Mouse (Mus musculus) liver, embryonic 16.5 days (tissue): Measurements from ENCODE around the gene Nudt21. TPM values are rescaled to one million over a fixed set of nuclear protein-coding genes. Genes with fewer than 3 reads are reported as not detected.

Experiments used
- ATAC-seq: fragments of 200-750 bp; cut with Nextera tagmentation; 2 replicates; pipeline ENCODE4 v1.8.0; 2017; ENCODE audit warnings: low read depth, mild to moderate bottlenecking, moderate number of reproducible peaks, moderate library complexity
- H3K27ac ChIP-seq: fragments of 300-500 bp; sonication (generic); 2 replicates; pipeline ENCODE4 v1.5.1; 2014; ENCODE audit warnings: mild to moderate bottlenecking, low read length
- H3K27me3 ChIP-seq: fragments of 300-500 bp; sonication (generic); 2 replicates; pipeline ENCODE4 v1.6.1; 2014; ENCODE audit warnings: low read depth, low read length, mixed read lengths; ENCODE audit not compliant: control insufficient read depth, insufficient read depth
- H3K36me3 ChIP-seq: fragments of 300-500 bp; sonication (generic); 2 replicates; pipeline ENCODE4 v1.6.1; 2014; ENCODE audit warnings: mild to moderate bottlenecking; ENCODE audit not compliant: control insufficient read depth, insufficient read depth
- H3K4me1 ChIP-seq: fragments of 300-500 bp; sonication (generic); 2 replicates; pipeline ENCODE4 v1.6.1; 2014; ENCODE audit warnings: low read depth, low read length, mixed read lengths; ENCODE audit not compliant: control insufficient read depth
- H3K4me2 ChIP-seq: fragments of 300-500 bp; sonication (generic); 2 replicates; pipeline ENCODE4 v1.6.1; 2014; ENCODE audit warnings: low read depth, low read length, mixed read lengths
- H3K4me3 ChIP-seq: fragments of 300-500 bp; sonication (generic); 2 replicates; pipeline ENCODE4 v1.5.1; 2014; ENCODE audit warnings: low read depth, mild to moderate bottlenecking, low read length
- H3K9ac ChIP-seq: fragments of 300-500 bp; sonication (generic); 2 replicates; pipeline ENCODE4 v1.6.1; 2014; ENCODE audit warnings: low read depth, low read length
- H3K9me3 ChIP-seq: fragments of 300-500 bp; sonication (generic); replicated peaks from 2 replicates; pipeline ENCODE4 v1.6.1; 2016; ENCODE audit warnings: low read length; ENCODE audit not compliant: control insufficient read depth
- WGBS: fragments of 180-500 bp; shearing (Covaris S2); extraction: QIAGEN DNeasy Blood & Tissue Kit; methylation state at CpG from one replicate; pipeline ENCODE4 v1.1.7; 2014; ENCODE audit not compliant: insufficient replicate concordance; 5-methylcytosine and 5-hydroxymethylcytosine counted together
- polyA plus RNA-seq: library from polyadenylated mRNA; unstranded; fragments of >200 nt; fragmentation: Nextera tagmentation; extraction: Ambion mirVana; gene quantifications from 2 replicates; pipeline ENCODE4 v1.2.1, GENCODE M21; 2015

Gene Nudt21
- polyA plus RNA-seq: 73.7 and 81.3 TPM in 2 replicates

DNA sequence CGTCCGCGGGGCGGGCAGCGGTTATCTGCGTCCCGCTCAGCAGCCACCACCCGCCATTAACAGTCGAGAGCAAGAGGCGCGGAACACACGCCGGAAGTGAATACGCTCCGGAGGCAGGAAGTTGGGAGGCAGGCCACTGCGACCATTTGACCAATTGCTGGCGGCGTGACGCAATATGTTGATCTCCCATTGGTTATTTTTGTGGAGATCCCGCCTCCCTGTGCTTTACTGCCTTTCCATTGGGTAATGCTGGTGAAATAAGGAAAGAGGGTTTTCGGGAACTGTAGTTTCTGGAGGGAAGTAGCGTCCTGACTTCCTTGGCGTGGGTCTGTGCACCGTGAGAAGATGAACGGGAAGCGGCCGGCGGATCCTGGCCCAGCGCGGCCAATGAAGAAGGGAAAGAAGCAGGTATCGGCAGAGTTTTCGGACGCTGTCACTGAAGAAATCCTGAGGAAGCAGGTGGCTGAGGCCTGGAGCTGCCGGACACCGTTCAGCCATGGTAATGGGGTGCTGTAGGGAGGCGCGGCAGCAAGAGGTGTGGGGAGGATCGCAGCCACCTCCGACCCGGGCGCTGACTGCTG is at the start of gene Nudt21, which contains the start of gene Ogfod1:
Gene Nudt21 (minus strand): TSS at position 88 of the 581 bp plus-strand sequence.
Gene Ogfod1 (plus strand): TSS at position 255 of the 581 bp plus-strand sequence.
- peak; percentile 95 for ATAC-seq
- Histone ChIP-seq H3K4me1 (peaks cover 32% of the 10 kb centered on the region), H3K27me3 (no peaks in the 10 kb centered on the region), H3K36me3 (no peaks in the 10 kb centered on the region), H3K27ac (peak within 1 kb of the TSS; percentile 81), H3K4me3 (peak within 1 kb of the TSS; percentile 79), H3K4me2 (peak within 1 kb of the TSS; percentile 82), H3K9ac (peak within 1 kb of the TSS; percentile 74), H3K9me3 (no peaks in the 10 kb centered on the region)
- WGBS: under 1% methylated on average over 41 of the region's 41 CpGs

- H3K4me1 ChIP-seq: no peaks in the 10 kb centered on the region
- 64% methylated on average over 12 of the region's 12 CpGs for WGBS
- no peak overlapping the region for H3K4me3 ChIP-seq
- no peak overlapping the region for H3K27ac ChIP-seq
- no peaks in the 10 kb centered on the region for H3K9me3 ChIP-seq
- H3K4me2 ChIP-seq: no peak overlapping the region
- no peak overlapping the region for H3K9ac ChIP-seq
- no peaks in the 10 kb centered on the region for H3K27me3 ChIP-seq
- no peak for ATAC-seq
- no peaks in the 10 kb centered on the region for H3K36me3 ChIP-seq
Observed at GRCm38 (mm10) chr8:94076461-94077192, 39.8 kb upstream of the Nudt21 start.

DNA sequence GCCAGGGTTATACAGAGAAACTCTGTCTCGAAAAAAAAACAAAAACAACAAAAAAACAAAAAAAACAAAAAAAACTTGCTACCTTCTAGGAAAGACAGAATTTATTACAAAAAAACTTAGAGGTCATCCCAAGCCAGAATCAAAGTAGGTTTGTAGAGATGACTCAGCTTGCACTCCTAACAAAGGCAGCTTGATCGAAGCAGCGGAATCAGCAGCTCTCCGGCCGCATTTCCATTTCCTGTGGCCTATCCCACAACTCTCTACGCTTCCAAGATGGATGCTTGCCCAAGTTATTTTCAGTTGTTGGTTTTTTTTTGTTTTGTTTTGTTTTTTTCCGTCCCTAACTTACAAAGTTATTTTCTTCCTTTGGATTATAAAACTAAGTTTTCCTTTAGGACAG is 32.0 kb upstream of the Nudt21 start:
- ATAC-seq: no peak

GRCm38 (mm10) chr8:94066121-94066863 is 29.5 kb upstream of the Nudt21 start:
- Histone ChIP-seq H3K36me3 (peaks cover 3% of the 10 kb centered on the region; the same call in 1 of the 2 replicates), H3K9ac (no peak overlapping the region), H3K4me1 (no peaks in the 10 kb centered on the region), H3K27ac (no peak overlapping the region), H3K4me3 (no peak overlapping the region), H3K27me3 (no peaks in the 10 kb centered on the region), H3K9me3 (no peaks in the 10 kb centered on the region), H3K4me2 (no peak overlapping the region)
- ATAC-seq: no peak
- 82% methylated on average over 11 of the region's 11 CpGs for WGBS

More for the DNA sequence above, 32.0 kb upstream of the Nudt21 start:
- no peaks in the 10 kb centered on the region for H3K9me3 ChIP-seq
- H3K4me2 ChIP-seq: no peak overlapping the region
- peaks cover 3% of the 10 kb centered on the region; the same call in 1 of the 2 replicates for H3K36me3 ChIP-seq
- no peak overlapping the region for H3K27ac ChIP-seq
- H3K27me3 ChIP-seq: no peaks in the 10 kb centered on the region
- WGBS: 77% methylated on average over 7 of the region's 7 CpGs
- H3K9ac ChIP-seq: no peak overlapping the region
- H3K4me1 ChIP-seq: no peaks in the 10 kb centered on the region
- no peak overlapping the region for H3K4me3 ChIP-seq

GRCm38 (mm10) chr8:94057157-94057854 is 20.5 kb upstream of the Nudt21 start:
- peaks cover 2% of the 10 kb centered on the region; the same call in 1 of the 2 replicates for H3K36me3 ChIP-seq
- H3K27ac ChIP-seq: no peak overlapping the region
- no peaks in the 10 kb centered on the region for H3K4me1 ChIP-seq
- 60% methylated on average over 6 of the region's 6 CpGs for WGBS
- no peaks in the 10 kb centered on the region for H3K27me3 ChIP-seq
- ATAC-seq: no peak
- H3K4me3 ChIP-seq: no peak overlapping the region
- H3K4me2 ChIP-seq: no peak overlapping the region
- H3K9ac ChIP-seq: no peak overlapping the region
- H3K9me3 ChIP-seq: no peaks in the 10 kb centered on the region

GRCm38 (mm10) chr8:94052696-94053095 is 15.9 kb upstream of the Nudt21 start:
- 75% methylated on average over 12 of the region's 12 CpGs for WGBS
- no peak overlapping the region for H3K9ac ChIP-seq

GRCm38 (mm10) chr8:94047845-94048244 is 11.0 kb upstream of the Nudt21 start:
- ATAC-seq: no peak
- Histone ChIP-seq H3K4me3 (no peak overlapping the region), H3K27ac (no peak overlapping the region), H3K4me1 (no peaks in the 10 kb centered on the region), H3K36me3 (no peaks in the 10 kb centered on the region), H3K9me3 (no peaks in the 10 kb centered on the region), H3K4me2 (no peak overlapping the region), H3K27me3 (no peaks in the 10 kb centered on the region), H3K9ac (no peak overlapping the region)
- 78% methylated on average over 2 of the region's 2 CpGs for WGBS

More at GRCm38 (mm10) chr8:94052696-94053095, 15.9 kb upstream of the Nudt21 start:
- no peaks in the 10 kb centered on the region for H3K9me3 ChIP-seq
- no peak for ATAC-seq
- no peaks in the 10 kb centered on the region for H3K27me3 ChIP-seq
- no peaks in the 10 kb centered on the region for H3K4me1 ChIP-seq
- no peak overlapping the region for H3K4me2 ChIP-seq
- H3K4me3 ChIP-seq: no peak overlapping the region
- H3K36me3 ChIP-seq: 0 out of 2 replicates have a peak, but pooled peaks cover 2% of the 10 kb centered on the region
- no peak overlapping the region for H3K27ac ChIP-seq

DNA sequence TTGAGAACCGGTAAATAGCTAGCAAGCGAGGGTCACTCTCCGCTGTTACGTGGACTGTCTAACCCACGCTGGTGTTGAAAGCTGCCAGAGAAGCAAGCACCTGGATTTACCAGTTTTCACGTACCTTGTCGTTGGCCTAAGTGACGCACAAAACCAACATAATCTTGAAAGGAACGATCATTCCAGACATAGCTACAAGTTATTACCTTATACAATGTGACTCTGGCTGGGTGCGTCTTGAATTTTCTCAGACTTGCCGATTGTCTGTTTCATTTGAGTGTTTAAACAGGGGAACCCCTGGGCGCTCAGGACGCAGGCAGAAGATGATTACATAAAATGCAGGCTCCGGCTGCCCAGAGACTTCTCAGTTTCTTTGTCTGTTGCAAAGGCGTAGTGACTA is 975 bp upstream of the Nudt21 start:
- H3K4me3 ChIP-seq: peak overlapping the region; percentile 79
- H3K9ac ChIP-seq: peak overlapping the region; percentile 72
- H3K4me1 ChIP-seq: peaks cover 28% of the 10 kb centered on the region
- peak overlapping the region; percentile 82 for H3K4me2 ChIP-seq
- peak overlapping the region; percentile 36; the same call in 1 of the 2 replicates for H3K27ac ChIP-seq
- no peaks in the 10 kb centered on the region for H3K27me3 ChIP-seq
- no peak for ATAC-seq
- H3K36me3 ChIP-seq: no peaks in the 10 kb centered on the region
- 4% methylated on average over 15 of the region's 15 CpGs for WGBS
- no peaks in the 10 kb centered on the region for H3K9me3 ChIP-seq
